Mouse (Mus musculus) liver, embryonic 16.5 days (tissue): Measurements from ENCODE around the gene Pik3r4. TPM values are rescaled to one million over a fixed set of nuclear protein-coding genes. Genes with fewer than 3 reads are reported as not detected.
A peak's percentile ranks its signal among the peaks of the same experiment; 100 is the strongest.

Experiments used
- ATAC-seq: fragments of 200-750 bp; cut with Nextera tagmentation; 2 replicates; pipeline ENCODE4 v1.8.0; 2017; ENCODE audit warnings: low read depth, mild to moderate bottlenecking, moderate number of reproducible peaks, moderate library complexity
- H3K27ac ChIP-seq: fragments of 300-500 bp; sonication (generic); 2 replicates; pipeline ENCODE4 v1.5.1; 2014; ENCODE audit warnings: mild to moderate bottlenecking, low read length
- H3K27me3 ChIP-seq: fragments of 300-500 bp; sonication (generic); 2 replicates; pipeline ENCODE4 v1.6.1; 2014; ENCODE audit warnings: low read depth, low read length, mixed read lengths; ENCODE audit not compliant: control insufficient read depth, insufficient read depth
- H3K36me3 ChIP-seq: fragments of 300-500 bp; sonication (generic); 2 replicates; pipeline ENCODE4 v1.6.1; 2014; ENCODE audit warnings: mild to moderate bottlenecking; ENCODE audit not compliant: control insufficient read depth, insufficient read depth
- H3K4me1 ChIP-seq: fragments of 300-500 bp; sonication (generic); 2 replicates; pipeline ENCODE4 v1.6.1; 2014; ENCODE audit warnings: low read depth, low read length, mixed read lengths; ENCODE audit not compliant: control insufficient read depth
- H3K4me2 ChIP-seq: fragments of 300-500 bp; sonication (generic); 2 replicates; pipeline ENCODE4 v1.6.1; 2014; ENCODE audit warnings: low read depth, low read length, mixed read lengths
- H3K4me3 ChIP-seq: fragments of 300-500 bp; sonication (generic); 2 replicates; pipeline ENCODE4 v1.5.1; 2014; ENCODE audit warnings: low read depth, mild to moderate bottlenecking, low read length
- H3K9ac ChIP-seq: fragments of 300-500 bp; sonication (generic); 2 replicates; pipeline ENCODE4 v1.6.1; 2014; ENCODE audit warnings: low read depth, low read length
- H3K9me3 ChIP-seq: fragments of 300-500 bp; sonication (generic); replicated peaks from 2 replicates; pipeline ENCODE4 v1.6.1; 2016; ENCODE audit warnings: low read length; ENCODE audit not compliant: control insufficient read depth
- WGBS: fragments of 180-500 bp; shearing (Covaris S2); extraction: QIAGEN DNeasy Blood & Tissue Kit; methylation state at CpG from one replicate; pipeline ENCODE4 v1.1.7; 2014; ENCODE audit not compliant: insufficient replicate concordance; 5-methylcytosine and 5-hydroxymethylcytosine counted together
- polyA plus RNA-seq: library from polyadenylated mRNA; unstranded; fragments of >200 nt; fragmentation: Nextera tagmentation; extraction: Ambion mirVana; gene quantifications from 2 replicates; pipeline ENCODE4 v1.2.1, GENCODE M21; 2015

The Pik3r4 gene
- polyA plus RNA-seq, 1 experiment from 2014 or later: 6.4 TPM

- Histone ChIP-seq H3K27ac (no peak overlapping the region), H3K27me3 (no peaks in the 10 kb centered on the region), H3K4me1 (no peaks in the 10 kb centered on the region), H3K9me3 (no peaks in the 10 kb centered on the region), H3K36me3 (peaks cover 3% of the 10 kb centered on the region), H3K4me3 (no peak overlapping the region), H3K4me2 (no peak overlapping the region), H3K9ac (no peak overlapping the region)
- WGBS: 80% methylated on average over 12 of the region's 12 CpGs
- ATAC-seq: no peak
Measured at GRCm38 (mm10) chr9:105658216-105658615, 15.4 kb downstream of the Pik3r4 start.

- H3K4me3 ChIP-seq: no peak overlapping the region
- H3K9ac ChIP-seq: no peak overlapping the region
- no peak overlapping the region for H3K27ac ChIP-seq
- no peak overlapping the region for H3K4me2 ChIP-seq
- 81% methylated on average over 6 of the region's 6 CpGs for WGBS
- no peaks in the 10 kb centered on the region for H3K4me1 ChIP-seq
- peaks cover 5% of the 10 kb centered on the region; the same call in 1 of the 2 replicates for H3K36me3 ChIP-seq
- H3K9me3 ChIP-seq: no peaks in the 10 kb centered on the region
- no peaks in the 10 kb centered on the region for H3K27me3 ChIP-seq
- no peak for ATAC-seq
Measured at GRCm38 (mm10) chr9:105659877-105660276, 17.1 kb downstream of the Pik3r4 start.

- no peaks in the 10 kb centered on the region for H3K4me1 ChIP-seq
- H3K4me2 ChIP-seq: no peak overlapping the region
- no peak overlapping the region for H3K4me3 ChIP-seq
- peaks cover 12% of the 10 kb centered on the region for H3K36me3 ChIP-seq
- H3K27ac ChIP-seq: no peak overlapping the region
- no peaks in the 10 kb centered on the region for H3K27me3 ChIP-seq
- H3K9ac ChIP-seq: no peak overlapping the region
- 73% methylated on average over 7 of the region's 7 CpGs for WGBS
- H3K9me3 ChIP-seq: no peaks in the 10 kb centered on the region
- no peak for ATAC-seq
Measured at GRCm38 (mm10) chr9:105665269-105665668, 22.5 kb downstream of the Pik3r4 start.

GRCm38 (mm10) chr9:105670916-105671315, 28.1 kb downstream of the Pik3r4 start:
- H3K4me1 ChIP-seq: no peaks in the 10 kb centered on the region
- H3K36me3 ChIP-seq: peaks cover 7% of the 10 kb centered on the region; the same call in 1 of the 2 replicates
- WGBS: 79% methylated on average over 4 of the region's 4 CpGs

GRCm38 (mm10) chr9:105672032-105672431, 29.3 kb downstream of the Pik3r4 start:
- Histone ChIP-seq H3K36me3 (peaks cover 7% of the 10 kb centered on the region; the same call in 1 of the 2 replicates), H3K4me3 (no peak overlapping the region), H3K27ac (no peak overlapping the region), H3K4me2 (no peak overlapping the region), H3K27me3 (no peaks in the 10 kb centered on the region), H3K9me3 (no peaks in the 10 kb centered on the region), H3K9ac (no peak overlapping the region), H3K4me1 (no peaks in the 10 kb centered on the region)
- ATAC-seq: no peak
- 64% methylated on average over 2 of the region's 2 CpGs for WGBS

More at GRCm38 (mm10) chr9:105670916-105671315, 28.1 kb downstream of the Pik3r4 start:
- H3K4me2 ChIP-seq: no peak overlapping the region
- H3K9me3 ChIP-seq: no peaks in the 10 kb centered on the region
- no peak for ATAC-seq
- H3K4me3 ChIP-seq: no peak overlapping the region
- no peak overlapping the region for H3K27ac ChIP-seq
- H3K27me3 ChIP-seq: no peaks in the 10 kb centered on the region
- no peak overlapping the region for H3K9ac ChIP-seq

GRCm38 (mm10) chr9:105675941-105676340, 33.2 kb downstream of the Pik3r4 start:
- no peak overlapping the region for H3K9ac ChIP-seq
- H3K27ac ChIP-seq: no peak overlapping the region
- no peaks in the 10 kb centered on the region for H3K9me3 ChIP-seq
- H3K36me3 ChIP-seq: peaks cover 5% of the 10 kb centered on the region; the same call in 1 of the 2 replicates
- no peak overlapping the region for H3K4me3 ChIP-seq
- peak overlapping the region; percentile 31; the same call in 1 of the 2 replicates for H3K4me2 ChIP-seq
- ATAC-seq: peak; percentile 69
- H3K4me1 ChIP-seq: no peaks in the 10 kb centered on the region
- 57% methylated on average over 11 of the region's 11 CpGs for WGBS
- H3K27me3 ChIP-seq: no peaks in the 10 kb centered on the region

- ATAC-seq: no peak
- Histone ChIP-seq H3K4me3 (no peak overlapping the region), H3K9ac (no peak overlapping the region), H3K9me3 (no peaks in the 10 kb centered on the region), H3K4me2 (no peak overlapping the region), H3K27ac (no peak overlapping the region), H3K36me3 (peaks cover 5% of the 10 kb centered on the region), H3K27me3 (no peaks in the 10 kb centered on the region), H3K4me1 (no peaks in the 10 kb centered on the region)
- WGBS: 81% methylated on average over 7 of the region's 7 CpGs
Measured at GRCm38 (mm10) chr9:105681386-105681785, 38.6 kb downstream of the Pik3r4 start.

GRCm38 (mm10) chr9:105684549-105685165, 41.9 kb downstream of the Pik3r4 start:
- H3K36me3 ChIP-seq: peaks cover 8% of the 10 kb centered on the region
- no peak for ATAC-seq
- no peaks in the 10 kb centered on the region for H3K9me3 ChIP-seq
- H3K9ac ChIP-seq: no peak overlapping the region
- WGBS: 81% methylated on average over 13 of the region's 13 CpGs
- H3K27me3 ChIP-seq: no peaks in the 10 kb centered on the region
- no peak overlapping the region for H3K4me2 ChIP-seq
- H3K4me3 ChIP-seq: no peak overlapping the region
- H3K27ac ChIP-seq: no peak overlapping the region
- no peaks in the 10 kb centered on the region for H3K4me1 ChIP-seq

GRCm38 (mm10) chr9:105689485-105689884, 46.7 kb downstream of the Pik3r4 start:
- H3K4me1 ChIP-seq: no peaks in the 10 kb centered on the region
- no peak overlapping the region for H3K4me3 ChIP-seq
- H3K9ac ChIP-seq: no peak overlapping the region
- H3K27ac ChIP-seq: no peak overlapping the region
- no peaks in the 10 kb centered on the region for H3K9me3 ChIP-seq
- H3K36me3 ChIP-seq: peaks cover 8% of the 10 kb centered on the region
- 70% methylated on average over 7 of the region's 7 CpGs for WGBS
- no peaks in the 10 kb centered on the region for H3K27me3 ChIP-seq
- no peak overlapping the region for H3K4me2 ChIP-seq
- no peak for ATAC-seq
